Mouse (Mus musculus): ENCODE measurements at regions not wholly inside any gene's neighbourhood (a gene's known extent, or its start where the extent isn't known, plus 50 kb on each side); places are given as distances from the start of the nearest gene placed in this dataset.

GRCm38 (mm10) chr9:12879753-12880490, 365.7 kb downstream of the Jrkl start:
- Histone ChIP-seq H3K27me3 (no peaks in the 10 kb centered on the region), H3K4me1 (no peaks in the 10 kb centered on the region), H3K4me2 (no peak overlapping the region), H3K9me3 (no peaks in the 10 kb centered on the region), H3K36me3 (no peaks in the 10 kb centered on the region), H3K9ac (no peak overlapping the region), H3K27ac (no peak overlapping the region), H3K4me3 (no peak overlapping the region)
- ATAC-seq (ENCODE audit: insufficient number of reproducible peaks, insufficient read depth, low FRiP score, low TSS enrichment, low read depth), result no peak
- WGBS, result 48% methylated on average over 3 of the region's 3 CpGs

- 49% methylated on average over 1 of the region's 1 CpGs for WGBS
- H3K27me3 ChIP-seq, result no peaks in the 10 kb centered on the region
- no peak overlapping the region for H3K4me2 ChIP-seq
- H3K27ac ChIP-seq, result no peak overlapping the region
- ATAC-seq (ENCODE audit: insufficient number of reproducible peaks, insufficient read depth, low FRiP score, low TSS enrichment, low read depth), result no peak
- no peaks in the 10 kb centered on the region for H3K36me3 ChIP-seq
- H3K9ac ChIP-seq, result no peak overlapping the region
- no peaks in the 10 kb centered on the region for H3K4me1 ChIP-seq
- H3K4me3 ChIP-seq, result no peak overlapping the region
- no peaks in the 10 kb centered on the region for H3K9me3 ChIP-seq
Measured at GRCm38 (mm10) chr9:12876496-12876895, 369.1 kb downstream of the Jrkl start.

GRCm38 (mm10) chr9:12870941-12871340, 374.7 kb downstream of the Jrkl start:
- no peak overlapping the region for H3K4me2 ChIP-seq
- no peak overlapping the region for H3K4me3 ChIP-seq
- no peaks in the 10 kb centered on the region for H3K36me3 ChIP-seq
- no peak overlapping the region for H3K9ac ChIP-seq
- H3K4me1 ChIP-seq, result no peaks in the 10 kb centered on the region
- 88% methylated on average over 3 of the region's 3 CpGs for WGBS
- ATAC-seq (ENCODE audit: insufficient number of reproducible peaks, insufficient read depth, low FRiP score, low TSS enrichment, low read depth), result no peak
- H3K27ac ChIP-seq, result no peak overlapping the region
- H3K27me3 ChIP-seq, result no peaks in the 10 kb centered on the region
- H3K9me3 ChIP-seq, result no peaks in the 10 kb centered on the region

Data from embryonic facial prominence, embryonic 13.5 days (tissue).